Mouse (Mus musculus): ENCODE measurements around the gene Olfr697. TPM values are rescaled to one million over a fixed set of nuclear protein-coding genes. Genes with fewer than 3 reads are reported as not detected.

The Olfr697 gene
- polyA plus RNA-seq, 1 experiment from 2014 or later: not detected

GRCm38 (mm10) chr7:106691714-106692113 is 50.5 kb downstream of the Olfr697 start, which contains the start of gene Olfr694:
Gene Olfr694 (minus strand): TSS chr7:106691814.
- ATAC-seq: no peak
- Histone ChIP-seq H3K27me3 (replicated peaks) (no peaks in the 10 kb centered on the region), H3K36me3 (no peaks in the 10 kb centered on the region), H3K9me3 (no peaks in the 10 kb centered on the region), H3K4me2 (replicated peaks) (no peak within 1 kb of the TSS), H3K27ac (no peak within 1 kb of the TSS), H3K9ac (no peak within 1 kb of the TSS), H3K4me3 (replicated peaks) (no peak within 1 kb of the TSS), H3K4me1 (replicated peaks) (no peaks in the 10 kb centered on the region)
- 83% methylated on average over 1 of the region's 1 CpGs for WGBS

Other genes starting within 250 kb of the Olfr697 start
- not detected in 2 replicates for gene Olfr693, start 61.9 kb downstream of the Olfr697 start, polyA plus RNA-seq (2015; fragmentation: Nextera tagmentation; extraction: Ambion mirVana)
- gene Olfr694, start 50.6 kb downstream of the Olfr697 start, polyA plus RNA-seq (2015; fragmentation: Nextera tagmentation; extraction: Ambion mirVana): not detected in 2 replicates
- gene Olfr695, start 26.0 kb downstream of the Olfr697 start, polyA plus RNA-seq (2015; fragmentation: Nextera tagmentation; extraction: Ambion mirVana): not detected in 2 replicates
- gene Olfr698, start 13.0 kb upstream of the Olfr697 start, polyA plus RNA-seq (2015; fragmentation: Nextera tagmentation; extraction: Ambion mirVana): not detected in 2 replicates
- gene Olfr699, start 50.8 kb upstream of the Olfr697 start, polyA plus RNA-seq (2015; fragmentation: Nextera tagmentation; extraction: Ambion mirVana): not detected in 2 replicates
- not detected in 2 replicates for gene Olfr700, start 66.4 kb upstream of the Olfr697 start, polyA plus RNA-seq (2015; fragmentation: Nextera tagmentation; extraction: Ambion mirVana)
- gene Olfr701, start 71.7 kb upstream of the Olfr697 start, polyA plus RNA-seq (2015; fragmentation: Nextera tagmentation; extraction: Ambion mirVana): not detected in 2 replicates
- not detected in 2 replicates for gene Olfr702, start 91.5 kb upstream of the Olfr697 start, polyA plus RNA-seq (2015; fragmentation: Nextera tagmentation; extraction: Ambion mirVana)
- gene Olfr703, start 100.9 kb upstream of the Olfr697 start, polyA plus RNA-seq (2015; fragmentation: Nextera tagmentation; extraction: Ambion mirVana): not detected in 2 replicates
- not detected in 2 replicates for gene Olfr704, start 120.7 kb upstream of the Olfr697 start, polyA plus RNA-seq (2015; fragmentation: Nextera tagmentation; extraction: Ambion mirVana)
- gene Olfr705, start 134.4 kb upstream of the Olfr697 start, polyA plus RNA-seq (2015; fragmentation: Nextera tagmentation; extraction: Ambion mirVana): not detected in 2 replicates
- not detected in 2 replicates for gene Olfr706, start 145.7 kb upstream of the Olfr697 start, polyA plus RNA-seq (2015; fragmentation: Nextera tagmentation; extraction: Ambion mirVana)
- gene Olfr707, start 158.8 kb upstream of the Olfr697 start, polyA plus RNA-seq (2015; fragmentation: Nextera tagmentation; extraction: Ambion mirVana): not detected in 2 replicates
- not detected in 2 replicates for gene Olfr1532-ps1, start 165.6 kb upstream of the Olfr697 start, polyA plus RNA-seq (2015; fragmentation: Nextera tagmentation; extraction: Ambion mirVana)
- not detected in 2 replicates for gene Olfr709-ps1, start 189.8 kb upstream of the Olfr697 start, polyA plus RNA-seq (2015; fragmentation: Nextera tagmentation; extraction: Ambion mirVana)
- not detected in 2 replicates for gene Olfr710, start 205.9 kb upstream of the Olfr697 start, polyA plus RNA-seq (2015; fragmentation: Nextera tagmentation; extraction: Ambion mirVana)
- not detected in 2 replicates for gene Olfr6, start 221.5 kb upstream of the Olfr697 start, polyA plus RNA-seq (2015; fragmentation: Nextera tagmentation; extraction: Ambion mirVana)
- gene Olfr711, start 233.0 kb upstream of the Olfr697 start, polyA plus RNA-seq (2015; fragmentation: Nextera tagmentation; extraction: Ambion mirVana): not detected in 2 replicates